Mouse (Mus musculus) MEL (cell line): ENCODE measurements around the gene Ankdd1b. TPM values are rescaled to one million over a fixed set of nuclear protein-coding genes. Genes with fewer than 3 reads are reported as not detected.
A peak's percentile ranks its signal among the peaks of the same experiment; 100 is the strongest.

Experiments
- DNase-seq: peaks from one replicate; pipeline ENCODE4 v3.0.0; 2011; ENCODE audit warnings: low read depth, low spot score
- H3K27ac ChIP-seq: 2 replicates; pipeline ENCODE4 v1.5.1; 2012; ENCODE audit warnings: low read depth, mild to moderate bottlenecking, control low read depth, low read length, moderate library complexity; ENCODE audit not compliant: control insufficient read depth
- H3K27me3 ChIP-seq, 2 experiments: fragments of 150-350 bp in 1 of 2; sonication (generic) in 1 of 2; 2 replicates each; pipeline ENCODE4 v1.6.1; 2012; ENCODE audit warnings: low read length in 2 of 2, mild to moderate bottlenecking in 2 of 2, improper control_type of control experiment in 1 of 2, moderate library complexity in 1 of 2; ENCODE audit not compliant: insufficient read depth in 2 of 2, control insufficient read depth in 1 of 2
- H3K36me3 ChIP-seq, 2 experiments: 2 replicates each; pipeline ENCODE4 v1.6.1; 2012 to 2014; ENCODE audit warnings: low read length in 2 of 2, improper control_type of control experiment in 1 of 2, inconsistent platforms in 1 of 2, mild to moderate bottlenecking in 1 of 2; ENCODE audit not compliant: insufficient read depth in 2 of 2, control insufficient read depth in 1 of 2
- H3K4me1 ChIP-seq, 2 experiments: fragments of 150-350 bp in 1 of 2; sonication (generic) in 1 of 2; 2 replicates each; pipeline ENCODE4 v1.6.1; 2012; ENCODE audit warnings: low read length in 2 of 2, improper control_type of control experiment in 1 of 2, mild to moderate bottlenecking in 1 of 2; ENCODE audit not compliant: insufficient read depth in 2 of 2, control insufficient read depth in 1 of 2
- H3K4me3 ChIP-seq, 2 experiments: fragments of 150-350 bp in 1 of 2; sonication (generic) in 1 of 2; 2 replicates each; pipeline ENCODE4 v1.5.1; 2012; ENCODE audit warnings: low read depth in 2 of 2, low read length in 2 of 2, mild to moderate bottlenecking in 2 of 2, moderate library complexity in 2 of 2, control low read depth in 1 of 2, improper control_type of control experiment in 1 of 2; ENCODE audit not compliant: control insufficient read depth in 1 of 2, insufficient read depth in 1 of 2
- H3K79me2 ChIP-seq: 2 replicates; pipeline ENCODE4 v1.6.1; 2012; ENCODE audit warnings: mild to moderate bottlenecking, low read length, moderate library complexity; ENCODE audit not compliant: control insufficient read depth, poor library complexity, insufficient read depth
- H3K9ac ChIP-seq: 2 replicates; pipeline ENCODE4 v1.6.1; 2012; ENCODE audit warnings: low read depth, mild to moderate bottlenecking, control low read depth, low read length, moderate library complexity; ENCODE audit not compliant: control insufficient read depth, poor library complexity, severe bottlenecking
- H3K9me3 ChIP-seq: fragments of 150-350 bp; sonication (generic); replicated peaks from 2 replicates; pipeline ENCODE4 v1.6.1; 2012; ENCODE audit warnings: mild to moderate bottlenecking, low read length, improper control_type of control experiment, moderate library complexity; ENCODE audit not compliant: insufficient read depth
- BHLHE40 ChIP-seq: IDR thresholded peaks from 2 replicates; pipeline ENCODE4 v1.6.1; 2012; ENCODE audit warnings: low read depth, mild to moderate bottlenecking, inconsistent platforms, low read length, improper control_type of control experiment, borderline replicate concordance
- CHD1 ChIP-seq: IDR thresholded peaks from 2 replicates; pipeline ENCODE4 v1.6.1; 2012; ENCODE audit warnings: low read depth, mild to moderate bottlenecking, inconsistent platforms, low read length, improper control_type of control experiment
- CTCF ChIP-seq, 3 experiments: IDR thresholded peaks in 2 of 3; conservative IDR thresholded peaks in 1 of 3; 2 replicates each; pipeline ENCODE4 v1.5.1; 2011 to 2012; ENCODE audit warnings: low read length in 3 of 3, low read depth in 2 of 3, mild to moderate bottlenecking in 2 of 3, improper control_type of control experiment in 1 of 3, inconsistent platforms in 1 of 3, mixed read lengths in 1 of 3, moderate library complexity in 1 of 3; ENCODE audit not compliant: control insufficient read depth in 1 of 3, insufficient read depth in 1 of 3, poor library complexity in 1 of 3, severe bottlenecking in 1 of 3
- E2F4 ChIP-seq: IDR thresholded peaks from 2 replicates; pipeline ENCODE4 v1.6.1; 2011; ENCODE audit warnings: low read depth, low read length, improper control_type of control experiment, borderline replicate concordance
- EP300 ChIP-seq, 2 experiments: IDR thresholded peaks; 2 replicates each; pipeline ENCODE4 v1.6.1; 2011; ENCODE audit warnings: improper control_type of control experiment in 2 of 2, low read length in 2 of 2, low read depth in 1 of 2, mild to moderate bottlenecking in 1 of 2
- ETS1 ChIP-seq: IDR thresholded peaks from 2 replicates; pipeline ENCODE4 v1.6.1; 2012; ENCODE audit warnings: low read depth, mild to moderate bottlenecking, inconsistent platforms, low read length, improper control_type of control experiment, moderate library complexity
- GABPA ChIP-seq: IDR thresholded peaks from 2 replicates; pipeline ENCODE4 v1.6.1; 2012; ENCODE audit warnings: low read depth, mild to moderate bottlenecking, inconsistent platforms, low read length, improper control_type of control experiment, moderate library complexity
- HCFC1 ChIP-seq: IDR thresholded peaks from 2 replicates; pipeline ENCODE4 v1.6.1; 2012; ENCODE audit warnings: low read depth, mild to moderate bottlenecking, inconsistent platforms, low read length, improper control_type of control experiment, moderate library complexity
- JUND ChIP-seq: IDR thresholded peaks from 2 replicates; pipeline ENCODE4 v1.6.1; 2011; ENCODE audit warnings: low read depth, mild to moderate bottlenecking, improper control_type of control experiment, low read length
- KAT2A ChIP-seq: conservative IDR thresholded peaks from 2 replicates; pipeline ENCODE4 v1.6.1; 2012; ENCODE audit warnings: low read depth, low read length, improper control_type of control experiment, inconsistent platforms
- MAFK ChIP-seq: IDR thresholded peaks from 2 replicates; pipeline ENCODE4 v1.6.1; 2011; ENCODE audit warnings: low read depth, mild to moderate bottlenecking, low read length, improper control_type of control experiment, borderline replicate concordance
- MAZ ChIP-seq: IDR thresholded peaks from 2 replicates; pipeline ENCODE4 v1.6.1; 2012; ENCODE audit warnings: low read depth, mild to moderate bottlenecking, inconsistent platforms, low read length, improper control_type of control experiment
- MEF2A ChIP-seq: IDR thresholded peaks from 2 replicates; pipeline ENCODE4 v1.6.1; 2014; ENCODE audit warnings: low read depth, mild to moderate bottlenecking, inconsistent platforms, low read length, improper control_type of control experiment; ENCODE audit not compliant: poor library complexity, insufficient replicate concordance, severe bottlenecking; ENCODE audit errors: extremely low read depth
- MYB ChIP-seq: IDR thresholded peaks from 2 replicates; pipeline ENCODE4 v1.6.1; 2011; ENCODE audit warnings: mild to moderate bottlenecking, low read depth, low read length, improper control_type of control experiment
- MYC ChIP-seq: IDR thresholded peaks from 2 replicates; pipeline ENCODE4 v1.6.1; 2011; ENCODE audit warnings: low read depth, mild to moderate bottlenecking, low read length, improper control_type of control experiment, moderate library complexity
- NRF1 ChIP-seq: IDR thresholded peaks from 2 replicates; pipeline ENCODE4 v1.6.1; 2014; ENCODE audit warnings: low read depth, mild to moderate bottlenecking, inconsistent platforms, low read length, improper control_type of control experiment, moderate library complexity; ENCODE audit not compliant: poor library complexity, insufficient read depth, severe bottlenecking
- POLR2A ChIP-seq, 2 experiments: IDR thresholded peaks; 2 replicates each; pipeline ENCODE4 v1.6.1; 2011 to 2012; ENCODE audit warnings: low read length in 2 of 2, mild to moderate bottlenecking in 2 of 2, control low read depth in 1 of 2, improper control_type of control experiment in 1 of 2, low read depth in 1 of 2, moderate library complexity in 1 of 2; ENCODE audit not compliant: control insufficient read depth in 1 of 2, insufficient read depth in 1 of 2, poor library complexity in 1 of 2
- POLR2AphosphoS5 ChIP-seq: IDR thresholded peaks from 2 replicates; pipeline ENCODE4 v1.6.1; 2012; ENCODE audit warnings: low read depth, borderline replicate concordance, mild to moderate bottlenecking, inconsistent platforms, low read length, moderate library complexity, mixed read lengths
- RAD21 ChIP-seq: IDR thresholded peaks from 2 replicates; pipeline ENCODE4 v1.6.1; 2011; ENCODE audit warnings: mild to moderate bottlenecking, low read depth, low read length, improper control_type of control experiment
- RCOR1 ChIP-seq: IDR thresholded peaks from 2 replicates; pipeline ENCODE4 v1.6.1; 2012; ENCODE audit warnings: low read depth, mild to moderate bottlenecking, inconsistent platforms, low read length, improper control_type of control experiment
- SMC3 ChIP-seq: IDR thresholded peaks from 2 replicates; pipeline ENCODE4 v1.6.1; 2011; ENCODE audit warnings: low read depth, low read length, improper control_type of control experiment
- TAL1 ChIP-seq: IDR thresholded peaks from 2 replicates; pipeline ENCODE4 v1.6.1; 2012; ENCODE audit warnings: mild to moderate bottlenecking, inconsistent platforms, low read length, moderate library complexity, mixed read lengths
- TBP ChIP-seq: IDR thresholded peaks from 2 replicates; pipeline ENCODE4 v1.8.0; 2011; ENCODE audit warnings: low read depth, low read length, improper control_type of control experiment
- TCF12 ChIP-seq: IDR thresholded peaks from 2 replicates; pipeline ENCODE4 v1.6.1; 2014; ENCODE audit warnings: low read depth, mild to moderate bottlenecking, inconsistent platforms, low read length, improper control_type of control experiment, moderate library complexity
- UBTF ChIP-seq: IDR thresholded peaks from 2 replicates; pipeline ENCODE4 v1.6.1; 2012; ENCODE audit warnings: low read depth, mild to moderate bottlenecking, inconsistent platforms, low read length, improper control_type of control experiment, moderate library complexity, borderline replicate concordance; ENCODE audit not compliant: insufficient read depth
- USF1 ChIP-seq: IDR thresholded peaks from 2 replicates; pipeline ENCODE4 v1.6.1; 2014; ENCODE audit warnings: low read depth, mild to moderate bottlenecking, inconsistent platforms, low read length, improper control_type of control experiment, moderate library complexity
- ZC3H11A ChIP-seq: IDR thresholded peaks from 2 replicates; pipeline ENCODE4 v1.6.1; 2012; ENCODE audit warnings: low read depth, mild to moderate bottlenecking, inconsistent platforms, low read length, improper control_type of control experiment
- ZKSCAN1 ChIP-seq: IDR thresholded peaks from 2 replicates; pipeline ENCODE4 v1.6.1; 2012; ENCODE audit warnings: low read depth, mild to moderate bottlenecking, inconsistent platforms, low read length, improper control_type of control experiment, moderate library complexity
- ZMIZ1 ChIP-seq: IDR thresholded peaks from 2 replicates; pipeline ENCODE4 v1.6.1; 2012; ENCODE audit warnings: low read depth, mild to moderate bottlenecking, inconsistent platforms, low read length, improper control_type of control experiment, moderate library complexity
- polyA plus RNA-seq, 2 experiments: library from polyadenylated mRNA; stranded (reverse) in 1 of 2; unstranded in 1 of 2; fragments of >175 nt in 1 of 2; fragments of >200 nt in 1 of 2; gene quantifications; 2 replicates each; pipeline versions ENCODE4 v1.2.1 to v1.2.4; 2012; ENCODE audit warnings: low replicate concordance in 2 of 2, low read depth in 1 of 2; ENCODE audit not compliant: insufficient read length in 2 of 2, insufficient read depth in 1 of 2, missing spikeins in 1 of 2
- total RNA-seq: library from RNA; depleted of rRNA; stranded (reverse); fragments of 300-350 nt; gene quantifications from 2 replicates; pipeline ENCODE4 v1.2.3, GENCODE M21; 2012

Ankdd1b gene
- total and polyA plus RNA-seq, 3 experiments: 0.12 TPM; not detected in 2

- TF ChIP-seq E2F4 (no peak), CHD1 (no peak), MYC (peak; percentile 61; the same call in 1 of the 2 replicates), CTCF (IDR thresholded peaks at IDR 0.05 in 2 of 3, conservative IDR thresholded peaks at IDR 0.05 in 1 of 3; ENCODE audit: control insufficient read depth in 1 of 3, insufficient read depth in 1 of 3, low read depth in 2 of 3, low read length in 3 of 3, poor library complexity in 1 of 3, severe bottlenecking in 1 of 3) (no peak), MAFK (no peak), KAT2A (no peak), MYB (no peak), TAL1 (no peak), SMC3 (no peak), ZMIZ1 (no peak), UBTF (no peak), RCOR1 (no peak), NRF1 (no peak), MEF2A (no peak), TCF12 (no peak), ETS1 (peak; percentile 37; the same call in 1 of the 2 replicates), USF1 (no peak), ZKSCAN1 (no peak), GABPA (no peak), JUND (0 out of 2 replicates have a peak, but pooled peaks have one; percentile 85), ZC3H11A (no peak), RAD21 (no peak), EP300 (IDR thresholded peaks at IDR 0.05; ENCODE audit: low read depth in 1 of 2, low read length in 2 of 2) (no peak; a peak in 1 of 4 replicates), HCFC1 (no peak)
These were observed 39.6 kb upstream of the Ankdd1b start (continued) for GRCm38 (mm10) chr13:96510635-96511034.

GRCm38 (mm10) chr13:96507541-96507940 is 36.5 kb upstream of the Ankdd1b start:
- no peaks in the 10 kb centered on the region for H3K27me3 ChIP-seq
- no peak for TF ChIP-seq TBP
- TF ChIP-seq MAZ: no peak
- TF ChIP-seq ZMIZ1: no peak
- no peak for TF ChIP-seq RCOR1
- TF ChIP-seq USF1: no peak
- no peak for TF ChIP-seq MEF2A
- no peak for TF ChIP-seq POLR2A (IDR thresholded peaks at IDR 0.05; ENCODE audit: control insufficient read depth in 1 of 2, insufficient read depth in 1 of 2, low read depth in 1 of 2, low read length in 2 of 2, poor library complexity in 1 of 2)
- TF ChIP-seq ZC3H11A: no peak
- TF ChIP-seq POLR2AphosphoS5: no peak
- TF ChIP-seq TCF12: no peak
- no peak for TF ChIP-seq BHLHE40
- peaks cover 0 to 16% of the 10 kb centered on the region in 2 experiments; a peak in 2 of 4 replicates for H3K36me3 ChIP-seq
- no peaks in the 10 kb centered on the region for H3K79me2 ChIP-seq
- no peaks in the 10 kb centered on the region for H3K9me3 ChIP-seq
- H3K27ac ChIP-seq: no peak overlapping the region
- no peak overlapping the region for H3K4me3 ChIP-seq
- DNase-seq: no peak
- H3K9ac ChIP-seq: no peak overlapping the region
- H3K4me1 ChIP-seq: peaks cover 0 to 19% of the 10 kb centered on the region in 2 experiments
